Mouse (Mus musculus): ENCODE measurements around the gene Tas2r124.

Tas2r124 gene

DNA sequence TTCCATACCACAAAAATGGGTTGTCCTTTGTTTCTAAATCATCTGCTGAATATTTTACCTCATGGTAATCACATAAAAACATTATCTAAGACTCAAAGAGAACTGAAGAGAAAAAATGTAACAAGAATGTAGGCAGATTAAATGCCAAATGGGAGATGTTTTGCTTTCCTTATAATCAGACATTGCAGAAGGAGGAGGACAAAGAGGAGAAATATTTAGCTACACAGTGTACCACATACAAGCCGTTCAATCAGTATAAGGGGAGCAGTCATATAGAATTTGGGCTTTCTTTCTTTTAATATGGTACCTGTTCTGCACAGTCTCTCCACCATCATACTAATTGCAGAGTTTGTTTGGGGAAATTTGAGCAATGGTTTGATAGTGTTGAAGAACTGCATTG, at the start of gene Tas2r124:
Gene Tas2r124, plus strand, starts transcription at position 301 of the 400 bp plus-strand sequence.
- no peak for DNase-seq (ENCODE audit: low read depth, low spot score)

DNA sequence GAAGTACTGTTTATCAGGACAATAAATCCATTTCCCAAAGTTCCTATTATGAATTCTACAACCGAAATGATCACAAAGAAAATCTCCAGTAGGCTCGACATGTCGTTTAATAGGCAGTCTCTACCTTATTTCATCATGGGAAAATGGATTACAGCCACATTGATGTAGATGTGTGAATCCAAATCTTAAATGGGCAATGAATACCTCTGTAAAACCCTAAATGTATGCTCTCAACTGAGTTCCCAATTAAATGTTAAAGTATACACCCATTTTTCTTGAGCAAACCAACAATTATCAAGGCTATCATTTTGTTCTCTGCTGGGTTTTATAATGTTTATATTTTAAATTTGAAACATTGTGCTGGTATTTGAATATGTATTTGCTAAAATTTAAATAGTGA, 42.7 kb upstream of the Tas2r124 start, which contains the start of gene Tas2r122:
Gene Tas2r122, minus strand, starts transcription at position 101 of the 400 bp plus-strand sequence.
- no peak for DNase-seq (ENCODE audit: low read depth, low spot score)

GRCm38 (mm10) chr6:132737935-132738334, 16.6 kb upstream of the Tas2r124 start, which contains the start of gene Tas2r115:
Gene Tas2r115, minus strand, starts transcription at chr6:132738035.
- no peak for DNase-seq (ENCODE audit: low read depth, low spot score)

DNA sequence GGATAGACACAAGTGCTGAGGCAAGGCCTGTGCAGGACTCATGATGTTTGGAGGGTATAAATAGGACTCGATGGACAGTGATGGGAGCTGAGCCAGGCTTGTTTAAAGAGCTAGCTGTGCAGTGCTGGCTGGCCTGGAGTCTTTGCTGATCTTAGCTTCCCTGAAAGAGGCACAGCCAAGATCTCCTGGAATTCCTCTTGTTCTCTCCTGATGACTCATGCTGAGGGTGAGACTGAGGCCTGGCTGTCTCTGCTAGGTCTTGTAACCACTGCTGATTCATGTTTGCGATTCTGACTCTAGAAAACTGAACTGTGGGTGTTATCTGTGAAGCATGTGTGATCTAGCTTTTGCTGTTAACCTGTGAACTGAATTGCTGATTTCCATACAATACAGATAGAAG, 4.3 kb upstream of the Tas2r124 start:
- no peak for DNase-seq (ENCODE audit: low read depth, low spot score)

GRCm38 (mm10) chr6:132761831-132762230, 7.3 kb downstream of the Tas2r124 start, which contains the start of gene Tas2r102:
Gene Tas2r102, plus strand, starts transcription at chr6:132762131.
- DNase-seq (ENCODE audit: low read depth, low spot score) = no peak

DNA sequence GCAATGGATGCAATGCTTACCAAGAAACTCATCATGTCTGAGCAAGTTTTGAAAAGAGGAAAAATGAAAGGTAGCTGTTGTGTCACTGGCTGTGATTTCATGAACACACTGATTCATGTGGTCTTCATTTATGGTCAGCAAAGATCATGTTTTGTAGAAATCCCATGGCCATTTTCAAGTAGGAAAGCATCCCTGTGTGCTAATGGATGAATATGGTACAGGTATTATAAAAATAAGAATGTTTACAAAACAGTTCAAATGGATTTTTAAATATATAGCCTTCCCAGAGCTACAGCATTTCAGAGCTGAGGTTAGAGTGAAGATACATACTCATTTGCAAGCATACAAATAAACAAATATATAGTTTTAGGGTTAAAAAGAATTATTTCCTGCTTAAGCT, 23.5 kb downstream of the Tas2r124 start, which contains the start of gene Tas2r136:
Gene Tas2r136, minus strand, starts transcription at position 101 of the 400 bp plus-strand sequence.
- DNase-seq (ENCODE audit: low read depth, low spot score) = no peak

GRCm38 (mm10) chr6:132795393-132795792, 40.9 kb downstream of the Tas2r124 start:
- no peak for DNase-seq (ENCODE audit: low read depth, low spot score)

- no peak for DNase-seq (ENCODE audit: low read depth, low spot score)
Measured at GRCm38 (mm10) chr6:132802518-132802917, 48.0 kb downstream of the Tas2r124 start, which contains the start of gene Tas2r117. Gene Tas2r117, plus strand, starts transcription at chr6:132802818.
